Mouse (Mus musculus): Measurements from ENCODE around the gene Zmynd11.

Zmynd11 gene

DNA sequence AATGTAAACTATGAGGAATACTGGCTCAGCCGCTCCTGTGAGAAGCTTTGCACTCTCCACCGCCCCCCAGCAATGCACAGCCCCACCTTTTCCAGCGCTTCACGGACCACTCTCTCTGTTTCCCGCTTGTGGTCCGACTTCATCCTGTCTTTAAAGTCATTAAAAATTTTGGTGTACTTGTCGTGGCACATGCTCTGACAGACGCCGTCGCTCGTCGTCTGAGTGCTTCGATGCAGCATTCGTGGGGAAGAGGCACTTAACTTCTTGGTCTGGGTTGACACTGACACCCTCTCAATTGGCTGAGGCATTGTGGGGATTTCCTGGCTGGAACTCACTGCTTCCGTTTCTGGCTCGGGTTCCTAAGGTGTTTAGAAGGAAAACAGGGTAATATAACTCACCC lies 75.8 kb downstream of the Zmynd11 start:
- peaks cover 51% of the 10 kb centered on the region for H3K36me3 ChIP-seq (ENCODE audit: insufficient read depth, low read length)
- no peak overlapping the region for H3K4me3 ChIP-seq (replicated peaks; ENCODE audit: low read length)
- no peaks in the 10 kb centered on the region for H3K27me3 ChIP-seq (ENCODE audit: insufficient read depth, low read length)
- no peaks in the 10 kb centered on the region for H3K9me3 ChIP-seq (ENCODE audit: low read length)
- H3K4me1 ChIP-seq (replicated peaks; ENCODE audit: low read depth, low read length), result peaks cover 31% of the 10 kb centered on the region
- TF ChIP-seq CTCF (conservative IDR thresholded peaks at IDR 0.05; ENCODE audit: low read length), result no peak
- no peak for TF ChIP-seq NANOG (IDR thresholded peaks at IDR 0.05; ENCODE audit: borderline replicate concordance, low read length)
- TF ChIP-seq POU5F1 (IDR thresholded peaks at IDR 0.05; ENCODE audit: borderline replicate concordance, low read length), result no peak

- Histone ChIP-seq H3K9me3 (ENCODE audit: low read length) (no peaks in the 10 kb centered on the region), H3K4me3 (replicated peaks; ENCODE audit: low read length) (no peak overlapping the region; the same call in 1 of the 2 replicates), H3K4me1 (replicated peaks; ENCODE audit: low read depth, low read length) (peaks cover 31% of the 10 kb centered on the region), H3K27me3 (ENCODE audit: insufficient read depth, low read length) (no peaks in the 10 kb centered on the region), H3K36me3 (ENCODE audit: insufficient read depth, low read length) (peaks cover 50% of the 10 kb centered on the region)
- TF ChIP-seq NANOG (IDR thresholded peaks at IDR 0.05; ENCODE audit: borderline replicate concordance, low read length) (no peak), POU5F1 (IDR thresholded peaks at IDR 0.05; ENCODE audit: borderline replicate concordance, low read length) (no peak), CTCF (conservative IDR thresholded peaks at IDR 0.05; ENCODE audit: low read length) (no peak)
These were observed 78.4 kb downstream of the Zmynd11 start for GRCm38 (mm10) chr13:9686765-9687164.

DNA sequence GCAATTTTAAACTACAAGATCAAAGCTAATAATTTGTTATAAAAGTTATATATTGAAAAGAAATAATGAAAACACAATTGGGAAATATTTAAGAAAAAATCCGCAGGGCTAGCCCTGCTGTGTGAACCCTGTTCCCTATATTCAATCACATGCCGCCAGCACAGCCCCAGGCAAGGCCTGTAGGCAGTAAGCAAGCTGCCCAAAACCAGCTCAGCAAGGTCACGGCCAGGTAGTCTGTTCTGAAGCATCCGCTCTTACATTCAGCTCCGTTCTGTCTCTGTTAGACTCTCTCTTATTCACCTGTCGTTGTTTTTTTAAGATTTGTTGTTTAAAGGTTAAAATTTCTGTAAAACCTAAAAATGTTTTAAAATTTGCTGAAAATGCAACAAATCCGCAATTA lies 78.9 kb downstream of the Zmynd11 start:
- peaks cover 47% of the 10 kb centered on the region for H3K36me3 ChIP-seq (ENCODE audit: insufficient read depth, low read length)
- no peaks in the 10 kb centered on the region for H3K27me3 ChIP-seq (ENCODE audit: insufficient read depth, low read length)
- no peaks in the 10 kb centered on the region for H3K9me3 ChIP-seq (ENCODE audit: low read length)
- peaks cover 31% of the 10 kb centered on the region for H3K4me1 ChIP-seq (replicated peaks; ENCODE audit: low read depth, low read length)
- TF ChIP-seq CTCF (conservative IDR thresholded peaks at IDR 0.05; ENCODE audit: low read length) (no peak), POU5F1 (IDR thresholded peaks at IDR 0.05; ENCODE audit: borderline replicate concordance, low read length) (no peak), NANOG (IDR thresholded peaks at IDR 0.05; ENCODE audit: borderline replicate concordance, low read length) (no peak)
- no peak overlapping the region for H3K4me3 ChIP-seq (replicated peaks; ENCODE audit: low read length)

DNA sequence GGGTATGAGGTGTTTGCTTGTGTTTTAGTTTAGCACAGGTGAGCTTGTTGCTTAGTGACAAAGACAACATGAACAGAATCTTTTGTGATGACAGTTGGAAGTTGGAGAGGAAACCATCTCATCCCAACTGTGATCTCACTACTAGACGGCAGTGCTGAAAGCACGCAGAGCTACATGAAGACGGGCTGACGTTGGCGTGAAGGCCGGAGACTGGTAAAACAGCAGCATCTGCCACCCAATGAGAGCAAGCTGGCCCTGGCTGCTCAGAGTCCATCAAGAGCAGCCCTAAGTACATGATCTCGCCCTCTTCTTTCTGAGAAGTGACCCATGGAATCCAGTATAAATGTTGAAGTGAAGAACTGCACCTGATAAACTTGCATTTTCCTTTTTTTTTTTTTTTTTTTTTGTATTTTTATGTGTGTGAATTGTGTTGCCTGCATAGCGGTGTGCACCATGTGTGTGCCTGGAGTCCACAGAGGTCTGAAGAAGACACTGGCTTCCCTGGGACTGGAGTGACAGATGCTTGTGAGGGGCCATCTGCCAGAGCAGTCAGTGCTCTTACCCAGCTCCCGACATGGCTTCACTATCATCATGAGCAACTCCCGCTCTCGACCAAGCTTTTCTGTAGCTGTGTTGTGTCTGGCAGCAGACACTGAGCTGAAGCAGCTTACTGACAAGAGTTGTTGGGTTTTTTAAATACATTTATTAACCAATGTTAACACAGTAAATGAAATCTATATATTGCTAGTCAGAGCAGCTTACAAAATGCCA lies 80.8 kb downstream of the Zmynd11 start:
- TF ChIP-seq CTCF (conservative IDR thresholded peaks at IDR 0.05; ENCODE audit: low read length) (no peak), NANOG (IDR thresholded peaks at IDR 0.05; ENCODE audit: borderline replicate concordance, low read length) (no peak), POU5F1 (IDR thresholded peaks at IDR 0.05; ENCODE audit: borderline replicate concordance, low read length) (no peak)
- H3K27me3 ChIP-seq (ENCODE audit: insufficient read depth, low read length), result no peaks in the 10 kb centered on the region
- H3K4me3 ChIP-seq (replicated peaks; ENCODE audit: low read length), result no peak overlapping the region
- H3K4me1 ChIP-seq (replicated peaks; ENCODE audit: low read depth, low read length), result peaks cover 19% of the 10 kb centered on the region
- H3K9me3 ChIP-seq (ENCODE audit: low read length), result no peaks in the 10 kb centered on the region
- peaks cover 37% of the 10 kb centered on the region for H3K36me3 ChIP-seq (ENCODE audit: insufficient read depth, low read length)

DNA sequence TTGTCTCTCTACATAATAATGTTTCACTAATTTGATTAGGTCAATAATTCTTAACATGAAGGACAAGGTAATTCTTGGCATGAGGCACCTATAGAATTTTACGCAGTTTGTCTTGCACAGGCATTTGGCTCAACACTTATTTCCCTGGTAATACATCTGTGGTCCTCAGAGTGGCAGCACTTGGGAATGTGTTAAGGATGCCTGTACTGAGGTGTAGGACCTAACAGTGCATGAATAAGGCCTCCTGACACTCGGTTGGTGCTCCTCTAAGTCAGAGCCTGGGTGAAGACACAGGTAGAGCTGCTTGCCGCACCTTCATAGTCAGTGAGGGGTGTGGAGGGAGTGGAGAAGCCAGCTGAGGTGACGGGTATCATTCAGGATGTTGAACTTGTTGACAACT lies 81.8 kb downstream of the Zmynd11 start:
- TF ChIP-seq NANOG (IDR thresholded peaks at IDR 0.05; ENCODE audit: borderline replicate concordance, low read length) (no peak), POU5F1 (IDR thresholded peaks at IDR 0.05; ENCODE audit: borderline replicate concordance, low read length) (no peak), CTCF (conservative IDR thresholded peaks at IDR 0.05; ENCODE audit: low read length) (no peak)
- Histone ChIP-seq H3K4me3 (replicated peaks; ENCODE audit: low read length) (no peak overlapping the region), H3K4me1 (replicated peaks; ENCODE audit: low read depth, low read length) (peaks cover 15% of the 10 kb centered on the region), H3K9me3 (ENCODE audit: low read length) (no peaks in the 10 kb centered on the region), H3K36me3 (ENCODE audit: insufficient read depth, low read length) (peaks cover 27% of the 10 kb centered on the region), H3K27me3 (ENCODE audit: insufficient read depth, low read length) (no peaks in the 10 kb centered on the region)

DNA sequence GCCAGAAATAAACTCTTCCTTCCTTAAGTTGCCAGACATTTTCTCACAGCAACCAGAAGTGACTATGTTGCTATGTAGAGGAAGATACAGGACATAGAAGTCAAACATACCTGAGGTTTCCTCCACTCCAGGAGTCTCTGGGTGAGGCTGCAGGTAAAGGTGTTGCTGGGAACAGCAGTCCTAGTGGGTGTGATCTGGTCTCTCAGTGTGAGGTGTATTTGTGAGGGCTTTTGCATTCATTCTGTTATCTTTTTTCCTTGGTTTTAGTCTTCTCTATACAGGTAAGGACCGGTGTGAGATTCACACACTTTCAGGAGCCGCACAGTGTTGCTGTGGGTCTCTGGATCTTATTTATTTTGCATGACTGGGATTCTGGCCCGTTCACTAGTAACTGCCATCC lies 83.6 kb downstream of the Zmynd11 start:
- no peaks in the 10 kb centered on the region for H3K9me3 ChIP-seq (ENCODE audit: low read length)

GRCm38 (mm10) chr13:9674126-9674525 lies 91.0 kb downstream of the Zmynd11 start:
- Histone ChIP-seq H3K9me3 (ENCODE audit: low read length) (no peaks in the 10 kb centered on the region), H3K4me1 (replicated peaks; ENCODE audit: low read depth, low read length) (no peaks in the 10 kb centered on the region), H3K27me3 (ENCODE audit: insufficient read depth, low read length) (no peaks in the 10 kb centered on the region), H3K36me3 (ENCODE audit: insufficient read depth, low read length) (no peaks in the 10 kb centered on the region), H3K4me3 (replicated peaks; ENCODE audit: low read length) (no peak overlapping the region)
- TF ChIP-seq NANOG (IDR thresholded peaks at IDR 0.05; ENCODE audit: borderline replicate concordance, low read length) (no peak), POU5F1 (IDR thresholded peaks at IDR 0.05; ENCODE audit: borderline replicate concordance, low read length) (no peak), CTCF (conservative IDR thresholded peaks at IDR 0.05; ENCODE audit: low read length) (no peak)

More for the DNA sequence above, 83.6 kb downstream of the Zmynd11 start:
- TF ChIP-seq NANOG (IDR thresholded peaks at IDR 0.05; ENCODE audit: borderline replicate concordance, low read length), result no peak
- TF ChIP-seq POU5F1 (IDR thresholded peaks at IDR 0.05; ENCODE audit: borderline replicate concordance, low read length), result no peak
- TF ChIP-seq CTCF (conservative IDR thresholded peaks at IDR 0.05; ENCODE audit: low read length), result no peak
- Histone ChIP-seq H3K4me3 (replicated peaks; ENCODE audit: low read length) (no peak overlapping the region), H3K27me3 (ENCODE audit: insufficient read depth, low read length) (no peaks in the 10 kb centered on the region), H3K36me3 (ENCODE audit: insufficient read depth, low read length) (peaks cover 10% of the 10 kb centered on the region; the same call in 1 of the 2 replicates), H3K4me1 (replicated peaks; ENCODE audit: low read depth, low read length) (peaks cover 5% of the 10 kb centered on the region; the same call in 1 of the 2 replicates)

DNA sequence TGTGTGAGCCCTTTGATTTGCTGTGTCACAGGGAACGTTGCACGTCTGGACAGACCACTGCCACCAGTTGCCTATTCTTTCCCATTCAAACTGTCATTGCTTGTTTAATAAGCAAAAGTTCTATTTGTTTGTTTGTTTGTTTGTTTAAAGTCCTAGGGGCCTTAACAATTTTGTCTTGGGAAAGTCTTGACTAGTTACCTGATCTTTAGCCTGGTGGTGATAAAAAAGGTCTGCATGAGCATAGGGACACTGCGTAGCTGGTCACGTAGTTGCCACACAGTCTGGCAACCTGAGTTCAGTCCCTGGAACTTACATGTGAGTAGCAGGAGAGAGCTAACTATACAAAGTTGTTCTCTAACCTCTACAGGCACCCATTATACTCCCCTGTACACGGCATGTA lies 95.9 kb downstream of the Zmynd11 start:
- H3K9me3 ChIP-seq (ENCODE audit: low read length), result no peaks in the 10 kb centered on the region
- H3K36me3 ChIP-seq (ENCODE audit: insufficient read depth, low read length), result no peaks in the 10 kb centered on the region
- no peak overlapping the region for H3K4me3 ChIP-seq (replicated peaks; ENCODE audit: low read length)
- H3K4me1 ChIP-seq (replicated peaks; ENCODE audit: low read depth, low read length), result no peaks in the 10 kb centered on the region
- TF ChIP-seq POU5F1 (IDR thresholded peaks at IDR 0.05; ENCODE audit: borderline replicate concordance, low read length) (no peak), CTCF (conservative IDR thresholded peaks at IDR 0.05; ENCODE audit: low read length) (no peak), NANOG (IDR thresholded peaks at IDR 0.05; ENCODE audit: borderline replicate concordance, low read length) (no peak)
- no peaks in the 10 kb centered on the region for H3K27me3 ChIP-seq (ENCODE audit: insufficient read depth, low read length)

All from E14TG2a.4 (cell line).